Mouse (Mus musculus): Measurements from ENCODE around the gene Acrbp. TPM values are rescaled to one million over a fixed set of nuclear protein-coding genes. Genes with fewer than 3 reads are reported as not detected.
A peak's percentile ranks its signal among the peaks of the same experiment; 100 is the strongest.
"Not testable (repeated sequence)": the region's sequence is repeated elsewhere in the genome, so short reads cannot be mapped to it uniquely, and the experiment has no call there.

Acrbp gene
- polyA plus RNA-seq, 1 experiment from 2014 or later = 10.0 TPM

- Histone ChIP-seq H3K4me1 (ENCODE audit: control insufficient read depth, insufficient read depth, low read length) (no peaks in the 10 kb centered on the region), H3K9me3 (replicated peaks; ENCODE audit: control insufficient read depth, low read length) (no peaks in the 10 kb centered on the region), H3K27me3 (ENCODE audit: control insufficient read depth, insufficient read depth, low read length) (no peaks in the 10 kb centered on the region), H3K27ac (replicated peaks; ENCODE audit: low read depth, low read length) (no peak overlapping the region), H3K4me2 (ENCODE audit: low read depth, low read length) (no peak overlapping the region), H3K9ac (replicated peaks; ENCODE audit: low read length) (no peak overlapping the region), H3K4me3 (ENCODE audit: low read depth, low read length) (no peak overlapping the region), H3K36me3 (replicated peaks; ENCODE audit: control insufficient read depth, insufficient read depth, low read depth, low read length) (peaks cover 12% of the 10 kb centered on the region)
- DNase-seq (ENCODE audit: low spot score) (peak; percentile 85), ATAC-seq (replicated peaks; ENCODE audit: insufficient number of reproducible peaks, low FRiP score, low TSS enrichment, low read depth) (no peak)
- WGBS = 47% methylated on average over 5 of the region's 5 CpGs
These were observed 2.8 kb upstream of the Acrbp start for GRCm38 (mm10) chr6:125046691-125047090.

- Histone ChIP-seq H3K9ac (replicated peaks; ENCODE audit: low read length) (no peak overlapping the region), H3K9me3 (replicated peaks; ENCODE audit: control insufficient read depth, low read length) (no peaks in the 10 kb centered on the region), H3K27me3 (ENCODE audit: control insufficient read depth, insufficient read depth, low read length) (no peaks in the 10 kb centered on the region), H3K4me2 (ENCODE audit: low read depth, low read length) (no peak overlapping the region), H3K36me3 (replicated peaks; ENCODE audit: control insufficient read depth, insufficient read depth, low read depth, low read length) (peaks cover 9% of the 10 kb centered on the region), H3K4me1 (ENCODE audit: control insufficient read depth, insufficient read depth, low read length) (no peaks in the 10 kb centered on the region), H3K27ac (replicated peaks; ENCODE audit: low read depth, low read length) (no peak overlapping the region), H3K4me3 (ENCODE audit: low read depth, low read length) (no peak overlapping the region)
- DNase-seq (ENCODE audit: low spot score) (no peak), ATAC-seq (replicated peaks; ENCODE audit: insufficient number of reproducible peaks, low FRiP score, low TSS enrichment, low read depth) (no peak)
- WGBS = 70% methylated on average over 5 of the region's 5 CpGs
These were observed 1.7 kb downstream of the Acrbp start for GRCm38 (mm10) chr6:125051237-125051636.

GRCm38 (mm10) chr6:125061493-125061892 lies 12.0 kb downstream of the Acrbp start:
- ATAC-seq (replicated peaks; ENCODE audit: insufficient number of reproducible peaks, low FRiP score, low TSS enrichment, low read depth) = peak; percentile 69; the same call in 1 of the 2 replicates

GRCm38 (mm10) chr6:125062511-125062910 lies 13.0 kb downstream of the Acrbp start:
- Histone ChIP-seq H3K4me3 (ENCODE audit: low read depth, low read length) (no peak overlapping the region), H3K4me1 (ENCODE audit: control insufficient read depth, insufficient read depth, low read length) (no peaks in the 10 kb centered on the region), H3K27me3 (ENCODE audit: control insufficient read depth, insufficient read depth, low read length) (no peaks in the 10 kb centered on the region), H3K36me3 (replicated peaks; ENCODE audit: control insufficient read depth, insufficient read depth, low read depth, low read length) (no peaks in the 10 kb centered on the region), H3K4me2 (ENCODE audit: low read depth, low read length) (no peak overlapping the region), H3K9ac (replicated peaks; ENCODE audit: low read length) (no peak overlapping the region), H3K9me3 (replicated peaks; ENCODE audit: control insufficient read depth, low read length) (no peaks in the 10 kb centered on the region), H3K27ac (replicated peaks; ENCODE audit: low read depth, low read length) (no peak overlapping the region)
- 80% methylated on average over 5 of the region's 5 CpGs for WGBS
- ATAC-seq (replicated peaks; ENCODE audit: insufficient number of reproducible peaks, low FRiP score, low TSS enrichment, low read depth) (no peak), DNase-seq (ENCODE audit: low spot score) (no peak)

More at GRCm38 (mm10) chr6:125061493-125061892, 12.0 kb downstream of the Acrbp start:
- Histone ChIP-seq H3K9ac (replicated peaks; ENCODE audit: low read length) (no peak overlapping the region; the same call in 1 of the 2 replicates), H3K27ac (replicated peaks; ENCODE audit: low read depth, low read length) (no peak overlapping the region), H3K27me3 (ENCODE audit: control insufficient read depth, insufficient read depth, low read length) (no peaks in the 10 kb centered on the region), H3K36me3 (replicated peaks; ENCODE audit: control insufficient read depth, insufficient read depth, low read depth, low read length) (no peaks in the 10 kb centered on the region), H3K4me1 (ENCODE audit: control insufficient read depth, insufficient read depth, low read length) (no peaks in the 10 kb centered on the region), H3K4me3 (ENCODE audit: low read depth, low read length) (no peak overlapping the region), H3K9me3 (replicated peaks; ENCODE audit: control insufficient read depth, low read length) (no peaks in the 10 kb centered on the region), H3K4me2 (ENCODE audit: low read depth, low read length) (no peak overlapping the region)
- 28% methylated on average over 6 of the region's 6 CpGs for WGBS
- peak; percentile 29 for DNase-seq (ENCODE audit: low spot score)

GRCm38 (mm10) chr6:125063906-125064305 lies 14.4 kb downstream of the Acrbp start:
- Histone ChIP-seq H3K4me3 (ENCODE audit: low read depth, low read length) (no peak overlapping the region), H3K36me3 (replicated peaks; ENCODE audit: control insufficient read depth, insufficient read depth, low read depth, low read length) (no peaks in the 10 kb centered on the region), H3K9me3 (replicated peaks; ENCODE audit: control insufficient read depth, low read length) (no peaks in the 10 kb centered on the region), H3K9ac (replicated peaks; ENCODE audit: low read length) (no peak overlapping the region), H3K27ac (replicated peaks; ENCODE audit: low read depth, low read length) (no peak overlapping the region), H3K4me2 (ENCODE audit: low read depth, low read length) (no peak overlapping the region), H3K4me1 (ENCODE audit: control insufficient read depth, insufficient read depth, low read length) (no peaks in the 10 kb centered on the region), H3K27me3 (ENCODE audit: control insufficient read depth, insufficient read depth, low read length) (no peaks in the 10 kb centered on the region)
- DNase-seq (ENCODE audit: low spot score) = no peak
- no peak for ATAC-seq (replicated peaks; ENCODE audit: insufficient number of reproducible peaks, low FRiP score, low TSS enrichment, low read depth)
- WGBS = 83% methylated on average over 6 of the region's 6 CpGs

- H3K9ac ChIP-seq (replicated peaks; ENCODE audit: low read length); H3K4me3 ChIP-seq (ENCODE audit: low read depth, low read length); H3K27ac ChIP-seq (replicated peaks; ENCODE audit: low read depth, low read length); H3K36me3 ChIP-seq (replicated peaks; ENCODE audit: control insufficient read depth, insufficient read depth, low read depth, low read length); H3K27me3 ChIP-seq (ENCODE audit: control insufficient read depth, insufficient read depth, low read length); H3K4me1 ChIP-seq (ENCODE audit: control insufficient read depth, insufficient read depth, low read length); H3K4me2 ChIP-seq (ENCODE audit: low read depth, low read length); DNase-seq (ENCODE audit: low spot score); ATAC-seq (replicated peaks; ENCODE audit: insufficient number of reproducible peaks, low FRiP score, low TSS enrichment, low read depth); H3K9me3 ChIP-seq (replicated peaks; ENCODE audit: control insufficient read depth, low read length): not testable (repeated sequence)
- WGBS = no CpG with 5 or more reads among the region's 1 CpGs
These were observed 15.7 kb downstream of the Acrbp start for GRCm38 (mm10) chr6:125065223-125065622.

GRCm38 (mm10) chr6:125067571-125067995 lies 18.1 kb downstream of the Acrbp start, which contains the start of gene Lpar5:
Gene Lpar5 (plus strand): TSS chr6:125067920.
- Histone ChIP-seq H3K27ac (replicated peaks; ENCODE audit: low read depth, low read length) (no peak within 1 kb of the TSS), H3K4me3 (ENCODE audit: low read depth, low read length) (no peak within 1 kb of the TSS), H3K9me3 (replicated peaks; ENCODE audit: control insufficient read depth, low read length) (no peaks in the 10 kb centered on the region), H3K27me3 (ENCODE audit: control insufficient read depth, insufficient read depth, low read length) (no peaks in the 10 kb centered on the region), H3K4me1 (ENCODE audit: control insufficient read depth, insufficient read depth, low read length) (no peaks in the 10 kb centered on the region), H3K4me2 (ENCODE audit: low read depth, low read length) (no peak within 1 kb of the TSS), H3K9ac (replicated peaks; ENCODE audit: low read length) (no peak within 1 kb of the TSS), H3K36me3 (replicated peaks; ENCODE audit: control insufficient read depth, insufficient read depth, low read depth, low read length) (no peaks in the 10 kb centered on the region)
- WGBS = 64% methylated on average over 8 of the region's 8 CpGs
- no peak for ATAC-seq (replicated peaks; ENCODE audit: insufficient number of reproducible peaks, low FRiP score, low TSS enrichment, low read depth)
- no peak for DNase-seq (ENCODE audit: low spot score)

GRCm38 (mm10) chr6:125071170-125071895 lies 21.8 kb downstream of the Acrbp start:
- no peak overlapping the region for H3K4me3 ChIP-seq (ENCODE audit: low read depth, low read length)
- DNase-seq (ENCODE audit: low spot score) = no peak
- no peak overlapping the region for H3K27ac ChIP-seq (replicated peaks; ENCODE audit: low read depth, low read length)
- no peaks in the 10 kb centered on the region for H3K36me3 ChIP-seq (replicated peaks; ENCODE audit: control insufficient read depth, insufficient read depth, low read depth, low read length)
- H3K9ac ChIP-seq (replicated peaks; ENCODE audit: low read length) = no peak overlapping the region
- ATAC-seq (replicated peaks; ENCODE audit: insufficient number of reproducible peaks, low FRiP score, low TSS enrichment, low read depth) = peak; percentile 12; the same call in 1 of the 2 replicates
- no peaks in the 10 kb centered on the region for H3K27me3 ChIP-seq (ENCODE audit: control insufficient read depth, insufficient read depth, low read length)
- no peaks in the 10 kb centered on the region for H3K9me3 ChIP-seq (replicated peaks; ENCODE audit: control insufficient read depth, low read length)
- 88% methylated on average over 18 of the region's 18 CpGs for WGBS
- no peaks in the 10 kb centered on the region for H3K4me1 ChIP-seq (ENCODE audit: control insufficient read depth, insufficient read depth, low read length)
- H3K4me2 ChIP-seq (ENCODE audit: low read depth, low read length) = no peak overlapping the region
